Mouse (Mus musculus) gastrocnemius, postnatal 14 days (tissue): ENCODE results near the gene Ppp2r5c. TPM values are rescaled to one million over a fixed set of nuclear protein-coding genes. Genes with fewer than 3 reads are reported as not detected.

Source experiments
- DNase-seq: peaks from one replicate; pipeline ENCODE4 v3.0.0; 2021; ENCODE audit warnings: mixed read lengths
- intact Hi-C: fragments of 180-260 bp; cut with DNase I; formaldehyde crosslinking; loops from one replicate; pipeline ENCODE4 v1.15.1; 2025; ENCODE audit warnings: low total_unique reads
- total RNA-seq, 2 experiments: library from RNA; stranded (reverse); gene quantifications; 2 replicates each; pipeline ENCODE4 v1.2.3; 2021

Gene Ppp2r5c
- total RNA-seq, 2 experiments from 2014 or later = 60.2 to 61.9 TPM

DNA sequence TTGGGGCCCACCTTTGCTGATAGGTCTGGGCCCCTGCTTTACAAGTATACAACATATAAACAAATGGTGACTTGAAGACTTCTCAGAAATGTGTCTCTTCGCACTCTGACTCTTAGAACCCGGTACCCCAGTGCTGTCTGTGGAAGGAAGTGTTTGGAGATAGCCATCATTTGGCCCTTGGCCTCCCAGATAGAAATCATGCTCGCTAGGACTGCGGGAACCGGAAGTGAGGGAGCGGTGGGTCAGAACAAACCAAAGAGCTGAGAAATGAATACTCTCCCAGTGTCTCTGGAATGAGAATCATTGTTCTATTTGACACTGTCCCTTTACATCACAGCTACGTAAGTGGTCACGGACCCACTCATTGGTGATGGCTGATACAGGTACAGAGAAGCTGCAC, 93.4 kb downstream of the Ppp2r5c start:
- DNase-seq = no peak
- intact Hi-C loops = no loop called here

- intact Hi-C loops = no loop called here
- DNase-seq = no peak
Observed at GRCm38 (mm10) chr12:110541001-110541400, 94.1 kb downstream of the Ppp2r5c start.

- DNase-seq = no peak
- intact Hi-C loops = no loop called here
Observed at GRCm38 (mm10) chr12:110541528-110541927, 94.6 kb downstream of the Ppp2r5c start.

DNA sequence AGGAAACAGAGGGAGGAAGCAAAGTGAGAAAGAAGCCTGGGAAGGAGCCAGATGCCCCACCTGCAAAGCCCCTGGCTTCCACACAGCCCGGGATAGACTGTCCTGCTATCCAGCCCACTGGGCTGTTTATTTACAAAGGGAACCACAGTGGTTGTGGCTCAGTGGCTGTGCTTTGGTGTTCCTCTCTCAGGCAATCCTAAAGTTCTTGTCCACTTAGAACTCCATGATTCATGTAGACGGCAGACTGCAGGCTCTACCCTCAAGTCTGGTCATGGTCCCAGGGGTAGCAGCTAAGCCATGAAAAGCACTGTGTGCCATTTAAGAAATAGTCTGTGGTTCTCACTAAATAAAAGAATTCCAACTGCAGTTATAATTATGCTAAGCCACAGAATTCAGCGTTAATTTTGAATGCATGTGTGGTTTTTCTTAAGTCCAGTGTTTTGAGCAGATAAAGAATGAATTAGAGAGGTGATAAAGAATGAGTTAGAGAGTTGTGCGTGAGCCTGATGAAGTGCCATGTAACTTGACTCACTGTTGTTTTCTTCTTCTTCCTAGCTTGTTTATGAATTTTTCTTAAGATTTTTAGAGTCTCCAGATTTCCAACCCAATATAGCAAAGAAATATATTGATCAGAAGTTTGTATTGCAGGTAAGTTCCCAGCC, 98.3 kb downstream of the Ppp2r5c start:
- DNase-seq = no peak
- intact Hi-C loops = no loop called here

DNA sequence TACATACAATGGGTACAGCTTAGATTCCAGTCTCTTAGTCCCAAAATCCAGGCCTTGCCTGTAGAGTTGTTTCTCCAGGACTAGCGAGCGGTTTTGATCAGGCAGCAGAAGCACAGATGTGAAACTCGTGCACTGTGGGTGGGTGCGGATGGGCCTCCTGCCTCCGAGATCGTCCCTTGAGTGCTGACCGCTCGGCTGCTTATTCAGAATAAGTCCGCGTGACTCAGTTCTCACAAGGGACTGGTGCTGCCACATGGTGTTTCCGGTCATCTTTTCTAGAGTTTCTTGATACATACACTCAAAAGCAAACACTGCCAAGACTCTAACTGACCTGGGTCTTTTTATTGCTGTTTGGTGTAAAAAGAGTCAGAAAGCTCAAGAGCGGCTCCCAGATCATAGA, 100.7 kb downstream of the Ppp2r5c start:
- DNase-seq = no peak
- intact Hi-C loops = no loop called here

DNA sequence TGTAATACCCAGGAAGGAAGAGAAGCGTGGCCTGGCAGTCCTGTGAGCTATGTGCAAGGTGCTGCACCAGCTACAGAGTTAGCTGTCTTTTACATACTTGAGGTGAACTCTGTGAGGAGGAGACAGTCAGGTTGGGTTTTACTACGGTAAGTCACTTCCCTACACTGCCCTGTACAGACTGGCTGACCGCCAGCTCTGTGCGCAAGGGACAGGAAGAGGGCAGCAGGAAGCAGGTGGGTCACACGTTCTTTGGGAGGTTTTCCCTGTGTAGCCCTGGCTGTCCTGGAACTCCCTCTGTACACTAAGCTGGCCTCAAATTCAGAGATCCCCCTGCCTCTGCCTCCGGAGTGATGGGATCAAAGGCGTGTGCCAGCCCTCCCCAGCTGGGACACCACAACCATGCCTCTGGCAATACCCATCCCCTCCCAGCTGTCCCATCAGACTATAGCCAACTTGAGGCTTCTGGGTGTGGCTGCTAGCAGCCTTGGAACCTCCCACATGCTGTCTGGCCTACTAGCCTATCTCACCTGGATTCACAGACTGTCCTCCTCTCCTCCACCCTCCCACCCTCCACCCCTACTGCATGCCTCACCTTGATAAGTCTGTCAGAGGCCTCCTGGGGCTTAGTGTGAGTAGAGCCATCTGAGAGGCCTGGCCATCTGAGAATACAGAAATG, 102.7 kb downstream of the Ppp2r5c start:
- intact Hi-C loops = no loop called here
- no peak for DNase-seq

GRCm38 (mm10) chr12:110550364-110550763, 103.4 kb downstream of the Ppp2r5c start:
- DNase-seq = no peak
- intact Hi-C loops = no loop called here

DNA sequence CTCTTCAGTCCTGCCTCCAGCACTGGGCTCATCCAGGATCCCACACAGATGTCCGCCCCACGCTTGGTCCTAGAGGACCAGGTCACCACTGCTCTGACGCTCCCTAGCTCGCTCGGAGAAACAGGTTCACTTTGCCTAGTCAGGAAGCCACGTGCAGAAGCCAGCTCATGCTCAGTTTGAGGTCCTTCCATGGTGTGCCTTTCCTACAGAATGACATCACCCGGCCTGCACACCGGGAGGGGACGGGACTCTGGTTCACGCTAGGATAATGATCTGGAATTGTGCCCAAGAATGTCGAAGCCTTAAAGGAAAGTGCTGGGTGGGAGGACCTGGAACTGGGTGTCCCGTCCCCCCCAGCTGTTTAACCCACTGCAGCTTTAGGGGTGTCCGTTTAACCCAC, 105.2 kb downstream of the Ppp2r5c start:
- intact Hi-C loops = no loop called here
- no peak for DNase-seq

- no peak for DNase-seq
- intact Hi-C loops = no loop called here
Observed at GRCm38 (mm10) chr12:110553362-110553761, 106.4 kb downstream of the Ppp2r5c start.

GRCm38 (mm10) chr12:110555536-110556240, 108.8 kb downstream of the Ppp2r5c start:
- no peak for DNase-seq
- intact Hi-C loops = no loop called here

DNA sequence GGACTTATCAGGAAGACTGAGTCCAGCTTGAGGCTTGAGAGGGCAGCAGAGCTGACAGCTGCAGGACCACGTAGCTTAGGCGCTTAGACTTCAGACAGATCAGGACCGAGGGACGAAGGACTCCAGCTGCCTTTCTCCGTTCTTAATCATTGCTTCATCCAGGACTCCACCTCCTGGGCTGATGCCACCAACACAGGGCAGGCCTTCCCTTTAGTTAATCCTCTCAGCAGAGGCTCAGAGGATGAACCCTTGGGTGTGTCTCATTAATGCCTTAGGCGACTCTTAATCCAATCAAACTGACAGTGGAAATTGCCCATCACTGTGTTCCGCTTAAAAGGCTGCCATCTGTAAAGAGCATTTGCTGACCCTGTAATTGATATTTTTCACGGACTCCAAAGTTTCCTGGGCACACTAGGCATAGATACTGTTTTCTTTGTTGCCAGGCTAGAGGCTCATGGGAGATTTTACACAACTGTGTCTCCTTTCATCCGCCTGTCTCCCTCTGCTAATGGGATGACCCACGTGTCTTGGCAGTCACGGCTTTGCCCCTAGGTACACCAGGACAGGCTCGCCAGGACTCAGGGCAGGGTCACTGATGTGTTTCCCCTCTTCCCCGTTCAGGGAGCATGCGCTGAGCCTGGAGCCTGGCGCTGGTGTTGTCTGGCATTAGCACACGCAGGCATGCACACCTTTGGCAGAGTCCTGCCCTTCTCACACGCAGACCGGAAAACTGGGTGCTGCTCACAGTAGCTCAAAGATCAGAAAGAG, 110.1 kb downstream of the Ppp2r5c start:
- intact Hi-C loops = no loop called here
- DNase-seq = peak; percentile 54

DNA sequence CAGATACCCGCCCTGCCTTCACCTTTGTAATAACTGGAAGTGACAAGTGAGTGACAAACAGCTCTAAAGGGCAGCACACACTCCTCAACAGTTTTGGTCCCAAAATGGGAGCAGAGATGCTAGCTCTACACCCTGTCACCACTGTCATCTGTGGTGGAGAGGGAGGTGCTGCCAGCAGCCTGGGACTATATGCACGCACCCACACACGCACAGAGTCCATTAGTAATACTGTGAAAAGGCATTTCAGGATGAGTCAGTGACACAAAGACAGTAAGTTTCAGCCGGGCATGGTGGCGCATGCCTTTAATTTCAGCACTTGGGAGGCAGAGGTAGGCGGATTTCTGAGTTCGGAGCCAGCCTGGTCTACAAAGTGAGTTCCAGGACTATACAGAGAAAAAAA, 111.3 kb downstream of the Ppp2r5c start:
- intact Hi-C loops = no loop called here
- DNase-seq = no peak

GRCm38 (mm10) chr12:110563383-110563782, 116.5 kb downstream of the Ppp2r5c start:
- intact Hi-C loops = no loop called here
- no peak for DNase-seq

- intact Hi-C loops = loop anchor here (5.0 kb wide), 1 partner anchor 103 kb away; no protein-coding TSS in a partner anchor
- no peak for DNase-seq
Observed at GRCm38 (mm10) chr12:110564848-110565247, 117.9 kb downstream of the Ppp2r5c start.

- intact Hi-C loops = loop anchor here (5.0 kb wide), 1 partner anchor 104 kb away; no protein-coding TSS in a partner anchor
Observed at GRCm38 (mm10) chr12:110566366-110566765, 119.4 kb downstream of the Ppp2r5c start.

DNA sequence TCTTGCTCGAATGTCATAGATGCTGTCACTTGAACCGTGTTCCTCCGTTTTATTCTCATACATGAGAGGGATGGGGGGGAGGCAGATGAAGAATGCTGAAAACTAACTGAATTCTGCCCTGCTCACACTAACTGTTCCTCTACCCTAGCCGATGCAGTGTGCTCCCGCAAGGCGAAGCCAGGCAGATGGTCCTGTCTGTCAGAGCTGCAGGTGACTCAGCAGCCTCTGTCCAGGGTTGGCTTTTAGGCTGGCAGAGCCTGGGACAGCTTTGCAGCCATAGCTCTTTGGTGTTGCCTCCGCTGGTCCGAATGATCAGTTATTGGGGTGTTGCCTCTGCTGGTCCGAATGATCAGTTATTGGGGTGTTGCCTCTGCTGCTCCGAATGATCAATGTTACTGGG, 124.1 kb downstream of the Ppp2r5c start:
- intact Hi-C loops = no loop called here
- peak; percentile 32 for DNase-seq

More at GRCm38 (mm10) chr12:110566366-110566765, 119.4 kb downstream of the Ppp2r5c start:
- DNase-seq = no peak

GRCm38 (mm10) chr12:110572351-110572750, 125.4 kb downstream of the Ppp2r5c start:
- intact Hi-C loops = no loop called here
- no peak for DNase-seq

DNA sequence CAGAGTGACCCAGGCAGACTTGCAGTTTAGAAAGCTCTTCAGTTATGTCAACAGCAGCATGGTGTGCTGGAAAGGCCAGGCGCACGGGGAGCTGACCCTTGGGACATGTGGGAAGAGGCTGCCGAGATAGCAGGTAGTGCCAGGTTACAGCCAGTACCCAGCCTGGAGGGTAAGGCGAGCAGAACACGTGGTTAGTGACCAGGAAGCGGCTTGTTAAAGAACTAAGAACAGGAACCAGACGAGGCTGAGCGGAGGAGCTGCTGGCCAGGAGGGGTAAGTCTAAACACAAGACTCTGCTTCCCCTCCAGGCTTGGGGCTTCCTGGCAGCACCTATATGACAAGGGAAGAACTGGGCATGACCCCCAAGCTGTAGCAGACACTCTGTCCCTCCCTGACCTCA, 126.7 kb downstream of the Ppp2r5c start:
- intact Hi-C loops = no loop called here
- DNase-seq = no peak

DNA sequence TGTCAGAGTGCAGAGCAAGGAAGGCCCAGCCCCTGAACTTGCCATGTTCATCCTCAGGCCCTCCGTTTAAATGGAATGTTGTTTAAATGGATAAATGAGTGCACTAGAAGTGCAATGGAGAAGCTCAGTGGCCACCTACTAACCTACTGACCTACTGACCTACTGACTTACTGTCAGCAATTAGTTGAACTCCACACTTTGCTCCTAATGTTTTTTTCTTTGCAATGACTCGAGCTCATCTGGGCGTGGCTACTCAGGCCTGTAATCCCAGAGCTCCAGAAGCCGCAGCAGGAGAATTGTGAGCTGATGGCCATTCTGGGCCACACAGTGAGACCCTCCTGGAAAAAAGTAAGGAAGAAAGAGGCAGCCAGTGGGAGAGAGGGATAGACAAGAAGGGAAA, 129.0 kb downstream of the Ppp2r5c start:
- intact Hi-C loops = no loop called here
- no peak for DNase-seq

- intact Hi-C loops = no loop called here
- no peak for DNase-seq
Observed at GRCm38 (mm10) chr12:110578333-110578732, 131.4 kb downstream of the Ppp2r5c start.
